Mouse (Mus musculus) T-helper 2 cell (primary cell): ENCODE measurements around the gene Phf21a.

Source experiments
- in situ Hi-C: fragments of 300-600 bp; cut with MboI, MseI; formaldehyde crosslinking; loops from one replicate; pipeline ENCODE4 v1.15.1; 2025; ENCODE audit warnings: high pct_unique_total_duplicates

Gene Phf21a

GRCm38 (mm10) chr2:92397436-92397835 is 304.5 kb downstream of the Phf21a start:
- in situ Hi-C loops: loop anchor here (10.0 kb wide), 1 partner anchor 1903 kb away; no protein-coding TSS in a partner anchor

GRCm38 (mm10) chr2:92399877-92400276 is 307.0 kb downstream of the Phf21a start:
- in situ Hi-C loops: loop anchor here (10.0 to 25.0 kb wide), 2 partner anchors 1663 to 1905 kb away; partner anchors contain the start of gene Fnbp4

GRCm38 (mm10) chr2:92400682-92401081 is 307.8 kb downstream of the Phf21a start:
- in situ Hi-C loops: loop anchor here (25.0 kb wide), 1 partner anchor 1663 kb away; the partner anchor contains the start of gene Fnbp4

- in situ Hi-C loops: loop anchor here (25.0 kb wide), 1 partner anchor 1664 kb away; the partner anchor contains the start of gene Fnbp4
Measured at GRCm38 (mm10) chr2:92401091-92401561, 308.2 kb downstream of the Phf21a start, which contains the start of gene Mapk8ip1. Mapk8ip1 (minus strand) TSS chr2:92401263.

- in situ Hi-C loops: loop anchor here (25.0 kb wide), 1 partner anchor 1665 kb away; the partner anchor contains the start of gene Fnbp4
Measured at GRCm38 (mm10) chr2:92402591-92403326, 309.8 kb downstream of the Phf21a start.

- in situ Hi-C loops: loop anchor here (25.0 kb wide), 1 partner anchor 1667 kb away; the partner anchor contains the start of gene Fnbp4
Measured at GRCm38 (mm10) chr2:92403776-92404319, 310.9 kb downstream of the Phf21a start.

GRCm38 (mm10) chr2:92404737-92405136 is 311.8 kb downstream of the Phf21a start:
- in situ Hi-C loops: loop anchor here (25.0 kb wide), 1 partner anchor 1667 kb away; the partner anchor contains the start of gene Fnbp4

- in situ Hi-C loops: loop anchor here (25.0 kb wide), 1 partner anchor 1668 kb away; the partner anchor contains the start of gene Fnbp4
Measured at GRCm38 (mm10) chr2:92405687-92406086, 312.8 kb downstream of the Phf21a start.

GRCm38 (mm10) chr2:92408309-92409045 is 315.6 kb downstream of the Phf21a start:
- in situ Hi-C loops: loop anchor here (25.0 kb wide), 1 partner anchor 1671 kb away; the partner anchor contains the start of gene Fnbp4

- in situ Hi-C loops: loop anchor here (25.0 kb wide), 1 partner anchor 1674 kb away; the partner anchor contains the start of gene Fnbp4
Measured at GRCm38 (mm10) chr2:92411705-92412104, 318.8 kb downstream of the Phf21a start.
